Mouse (Mus musculus) intestine, embryonic 15.5 days (tissue): ENCODE data around the gene Krt86. TPM values are rescaled to one million over a fixed set of nuclear protein-coding genes. Genes with fewer than 3 reads are reported as not detected.

Experiments used
- ATAC-seq: fragments of 200-750 bp; cut with Nextera tagmentation; 2 replicates; pipeline ENCODE4 v1.8.0; 2017; ENCODE audit warnings: moderate TSS enrichment, moderate library complexity
- H3K27ac ChIP-seq: fragments of 300-500 bp; sonication (generic); 2 replicates; pipeline ENCODE4 v1.5.1; 2015; ENCODE audit warnings: mild to moderate bottlenecking, inconsistent platforms
- H3K27me3 ChIP-seq: fragments of 300-500 bp; sonication (generic); replicated peaks from 2 replicates; pipeline ENCODE4 v1.6.1; 2015; ENCODE audit warnings: inconsistent platforms
- H3K36me3 ChIP-seq: fragments of 300-500 bp; sonication (generic); 2 replicates; pipeline ENCODE4 v1.6.1; 2015; ENCODE audit warnings: inconsistent platforms
- H3K4me1 ChIP-seq: fragments of 300-500 bp; sonication (generic); replicated peaks from 2 replicates; pipeline ENCODE4 v1.6.1; 2015; ENCODE audit warnings: inconsistent platforms
- H3K4me2 ChIP-seq: fragments of 300-500 bp; sonication (generic); replicated peaks from 2 replicates; pipeline ENCODE4 v1.6.1; 2015; ENCODE audit warnings: mild to moderate bottlenecking, inconsistent platforms
- H3K4me3 ChIP-seq: fragments of 300-500 bp; sonication (generic); replicated peaks from 2 replicates; pipeline ENCODE4 v1.5.1; 2015; ENCODE audit warnings: inconsistent platforms
- H3K9ac ChIP-seq: fragments of 300-500 bp; sonication (generic); 2 replicates; pipeline ENCODE4 v1.6.1; 2015; ENCODE audit warnings: inconsistent platforms
- H3K9me3 ChIP-seq: fragments of 300-500 bp; sonication (generic); 2 replicates; pipeline ENCODE4 v1.6.1; 2016; ENCODE audit warnings: inconsistent platforms
- WGBS: fragments of 180-500 bp; shearing (Covaris S2); methylation state at CpG from one replicate; pipeline ENCODE4 v1.1.7; 2015; 5-methylcytosine and 5-hydroxymethylcytosine counted together
- polyA plus RNA-seq: library from polyadenylated mRNA; unstranded; fragments of >200 nt; fragmentation: Nextera tagmentation; extraction: Ambion mirVana; gene quantifications from 2 replicates; pipeline ENCODE4 v1.2.1, GENCODE M21; 2015

Gene Krt86
- polyA plus RNA-seq, result 0.14 TPM in 1 of 2 replicates, not detected in the other

GRCm38 (mm10) chr15:101472952-101473528, at the start of gene Krt86:
Gene Krt86, plus strand, starts transcription at chr15:101473478.
- H3K9me3 ChIP-seq, result no peaks in the 10 kb centered on the region
- no peak within 1 kb of the TSS for H3K4me3 ChIP-seq
- H3K4me1 ChIP-seq, result no peaks in the 10 kb centered on the region
- H3K4me2 ChIP-seq, result no peak within 1 kb of the TSS
- H3K27me3 ChIP-seq, result no peaks in the 10 kb centered on the region; the same call in 1 of the 2 replicates
- H3K9ac ChIP-seq, result no peak within 1 kb of the TSS
- no peak within 1 kb of the TSS for H3K27ac ChIP-seq
- H3K36me3 ChIP-seq, result no peaks in the 10 kb centered on the region
- WGBS, result 27% methylated on average over 10 of the region's 10 CpGs
- ATAC-seq, result peak; percentile 41; the same call in 1 of the 2 replicates

GRCm38 (mm10) chr15:101424914-101425313, 48.4 kb upstream of the Krt86 start:
- no peaks in the 10 kb centered on the region for H3K36me3 ChIP-seq
- 26% methylated on average over 5 of the region's 5 CpGs for WGBS
- H3K9me3 ChIP-seq, result no peaks in the 10 kb centered on the region
- no peak for ATAC-seq
- no peak overlapping the region for H3K4me2 ChIP-seq
- no peak overlapping the region for H3K4me3 ChIP-seq
- H3K27ac ChIP-seq, result no peak overlapping the region
- peaks cover 5% of the 10 kb centered on the region; the same call in 1 of the 2 replicates for H3K4me1 ChIP-seq
- H3K27me3 ChIP-seq, result no peaks in the 10 kb centered on the region
- H3K9ac ChIP-seq, result no peak overlapping the region

- Histone ChIP-seq H3K27me3 (peaks cover 23% of the 10 kb centered on the region), H3K9ac (no peak overlapping the region), H3K36me3 (no peaks in the 10 kb centered on the region), H3K9me3 (no peaks in the 10 kb centered on the region), H3K27ac (no peak overlapping the region), H3K4me3 (no peak overlapping the region), H3K4me1 (peaks cover 5% of the 10 kb centered on the region), H3K4me2 (no peak overlapping the region)
- 78% methylated on average over 7 of the region's 7 CpGs for WGBS
- no peak; the same call in 1 of the 2 replicates for ATAC-seq
These were observed 36.7 kb upstream of the Krt86 start for GRCm38 (mm10) chr15:101436611-101437010.

- H3K36me3 ChIP-seq, result no peaks in the 10 kb centered on the region
- H3K4me3 ChIP-seq, result peak within 1 kb of the TSS; percentile 12
- H3K4me2 ChIP-seq, result peak within 1 kb of the TSS; percentile 56
- peaks cover 5% of the 10 kb centered on the region for H3K4me1 ChIP-seq
- H3K9me3 ChIP-seq, result no peaks in the 10 kb centered on the region
- H3K27me3 ChIP-seq, result peaks cover 23% of the 10 kb centered on the region
- 4% methylated on average over 34 of the region's 34 CpGs for WGBS
- H3K9ac ChIP-seq, result no peak within 1 kb of the TSS
- no peak within 1 kb of the TSS for H3K27ac ChIP-seq
- no peak for ATAC-seq
These were observed 34.7 kb upstream of the Krt86 start, which contains the start of gene Krt87 for GRCm38 (mm10) chr15:101438555-101438954. Gene Krt87, minus strand, starts transcription at chr15:101438804.

GRCm38 (mm10) chr15:101440837-101441236, 32.4 kb upstream of the Krt86 start:
- peaks cover 5% of the 10 kb centered on the region for H3K4me1 ChIP-seq
- no peaks in the 10 kb centered on the region for H3K36me3 ChIP-seq
- H3K9ac ChIP-seq, result no peak overlapping the region
- H3K4me3 ChIP-seq, result no peak overlapping the region
- no peak overlapping the region for H3K4me2 ChIP-seq
- no peak overlapping the region for H3K27ac ChIP-seq
- 76% methylated on average over 4 of the region's 4 CpGs for WGBS
- no peaks in the 10 kb centered on the region for H3K9me3 ChIP-seq
- no peak for ATAC-seq
- peaks cover 23% of the 10 kb centered on the region for H3K27me3 ChIP-seq

- H3K4me2 ChIP-seq, result no peak overlapping the region
- H3K27ac ChIP-seq, result no peak overlapping the region
- no peak overlapping the region for H3K4me3 ChIP-seq
- no peaks in the 10 kb centered on the region for H3K36me3 ChIP-seq
- H3K9ac ChIP-seq, result no peak overlapping the region
- H3K4me1 ChIP-seq, result no peaks in the 10 kb centered on the region
- no peaks in the 10 kb centered on the region for H3K27me3 ChIP-seq
- H3K9me3 ChIP-seq, result no peaks in the 10 kb centered on the region
- 74% methylated on average over 11 of the region's 11 CpGs for WGBS
- ATAC-seq, result no peak
These were observed 26.7 kb upstream of the Krt86 start for GRCm38 (mm10) chr15:101446572-101446971.

GRCm38 (mm10) chr15:101447444-101447843, 25.8 kb upstream of the Krt86 start, which contains the start of gene Krt88:
Gene Krt88, plus strand, starts transcription at chr15:101447744.
- Histone ChIP-seq H3K9ac (no peak within 1 kb of the TSS), H3K4me3 (no peak within 1 kb of the TSS), H3K4me1 (no peaks in the 10 kb centered on the region), H3K9me3 (no peaks in the 10 kb centered on the region), H3K27ac (no peak within 1 kb of the TSS), H3K36me3 (no peaks in the 10 kb centered on the region), H3K4me2 (no peak within 1 kb of the TSS), H3K27me3 (no peaks in the 10 kb centered on the region)
- ATAC-seq, result no peak
- WGBS, result 75% methylated on average over 2 of the region's 2 CpGs

- no peaks in the 10 kb centered on the region for H3K36me3 ChIP-seq
- no peak overlapping the region for H3K27ac ChIP-seq
- H3K27me3 ChIP-seq, result no peaks in the 10 kb centered on the region
- no peak overlapping the region for H3K9ac ChIP-seq
- ATAC-seq, result peak; percentile 83
- no peak overlapping the region for H3K4me3 ChIP-seq
- 7% methylated on average over 13 of the region's 13 CpGs for WGBS
- H3K4me1 ChIP-seq, result no peaks in the 10 kb centered on the region
- peak overlapping the region; percentile 40 for H3K4me2 ChIP-seq
- H3K9me3 ChIP-seq, result no peaks in the 10 kb centered on the region
These were observed 20.1 kb upstream of the Krt86 start for GRCm38 (mm10) chr15:101453093-101453736.

GRCm38 (mm10) chr15:101454774-101455173, 18.5 kb upstream of the Krt86 start:
- Histone ChIP-seq H3K9me3 (no peaks in the 10 kb centered on the region), H3K27ac (no peak overlapping the region), H3K36me3 (no peaks in the 10 kb centered on the region), H3K4me1 (no peaks in the 10 kb centered on the region), H3K4me3 (no peak overlapping the region), H3K4me2 (no peak overlapping the region), H3K9ac (no peak overlapping the region), H3K27me3 (no peaks in the 10 kb centered on the region)
- WGBS, result 75% methylated on average over 8 of the region's 8 CpGs
- 0 out of 2 replicates have a peak, but pooled peaks have one; percentile 47 for ATAC-seq

GRCm38 (mm10) chr15:101455292-101455691, 18.0 kb upstream of the Krt86 start:
- WGBS, result 79% methylated on average over 2 of the region's 2 CpGs

GRCm38 (mm10) chr15:101455891-101456290, 17.4 kb upstream of the Krt86 start:
- Histone ChIP-seq H3K27ac (no peak overlapping the region), H3K9me3 (no peaks in the 10 kb centered on the region), H3K4me3 (no peak overlapping the region), H3K9ac (no peak overlapping the region), H3K4me1 (no peaks in the 10 kb centered on the region), H3K4me2 (no peak overlapping the region), H3K36me3 (no peaks in the 10 kb centered on the region), H3K27me3 (no peaks in the 10 kb centered on the region)
- no peak for ATAC-seq
- 92% methylated on average over 6 of the region's 6 CpGs for WGBS

More at GRCm38 (mm10) chr15:101455292-101455691, 18.0 kb upstream of the Krt86 start:
- no peak overlapping the region for H3K9ac ChIP-seq
- no peaks in the 10 kb centered on the region for H3K36me3 ChIP-seq
- no peaks in the 10 kb centered on the region for H3K9me3 ChIP-seq
- no peak overlapping the region for H3K4me2 ChIP-seq
- H3K27ac ChIP-seq, result no peak overlapping the region
- H3K27me3 ChIP-seq, result no peaks in the 10 kb centered on the region
- ATAC-seq, result no peak
- H3K4me1 ChIP-seq, result no peaks in the 10 kb centered on the region
- H3K4me3 ChIP-seq, result no peak overlapping the region

GRCm38 (mm10) chr15:101458361-101458930, 14.8 kb upstream of the Krt86 start:
- Histone ChIP-seq H3K4me3 (no peak overlapping the region), H3K9ac (no peak overlapping the region), H3K27me3 (no peaks in the 10 kb centered on the region), H3K4me1 (no peaks in the 10 kb centered on the region), H3K36me3 (no peaks in the 10 kb centered on the region), H3K27ac (no peak overlapping the region), H3K4me2 (no peak overlapping the region), H3K9me3 (no peaks in the 10 kb centered on the region)
- 57% methylated on average over 16 of the region's 16 CpGs for WGBS
- no peak for ATAC-seq
